Mouse (Mus musculus) stomach, postnatal 0 days (tissue): ENCODE data around the gene Pink1. TPM values are rescaled to one million over a fixed set of nuclear protein-coding genes. Genes with fewer than 3 reads are reported as not detected.

Experiments used
- ATAC-seq: fragments of 200-750 bp; cut with Nextera tagmentation; 2 replicates; pipeline ENCODE4 v1.8.0; 2017; ENCODE audit not compliant: low FRiP score, low TSS enrichment
- DNase-seq: peaks from one replicate; pipeline ENCODE4 v3.0.0-alpha.2; 2016; ENCODE audit warnings: low spot score
- H3K27ac ChIP-seq: fragments of 300-500 bp; sonication (generic); replicated peaks from 2 replicates; pipeline ENCODE4 v1.5.1; 2014; ENCODE audit warnings: mild to moderate bottlenecking, control low read depth
- H3K27me3 ChIP-seq: fragments of 300-500 bp; sonication (generic); 2 replicates; pipeline ENCODE4 v1.6.1; 2014; ENCODE audit warnings: low read length; ENCODE audit not compliant: control insufficient read depth, insufficient read depth
- H3K36me3 ChIP-seq: fragments of 300-500 bp; sonication (generic); 2 replicates; pipeline ENCODE4 v1.6.1; 2014; ENCODE audit warnings: low read length, mixed read lengths; ENCODE audit not compliant: control insufficient read depth, insufficient read depth
- H3K4me1 ChIP-seq: fragments of 300-500 bp; sonication (generic); replicated peaks from 2 replicates; pipeline ENCODE4 v1.6.1; 2014; ENCODE audit warnings: antibody characterized with exemption; ENCODE audit not compliant: control insufficient read depth, insufficient read depth
- H3K4me2 ChIP-seq: fragments of 300-500 bp; sonication (generic); replicated peaks from 2 replicates; pipeline ENCODE4 v1.6.1; 2014; ENCODE audit warnings: low read depth, mild to moderate bottlenecking, control low read depth, moderate library complexity
- H3K4me3 ChIP-seq: fragments of 300-500 bp; sonication (generic); 2 replicates; pipeline ENCODE4 v1.5.1; 2014; ENCODE audit warnings: low read depth, low read length, control low read depth
- H3K9ac ChIP-seq: fragments of 300-500 bp; sonication (generic); 2 replicates; pipeline ENCODE4 v1.6.1; 2014; ENCODE audit warnings: mild to moderate bottlenecking, low read length, control low read depth, mixed read lengths
- H3K9me3 ChIP-seq: fragments of 300-500 bp; sonication (generic); 2 replicates; pipeline ENCODE4 v1.6.1; 2016; ENCODE audit warnings: low read length; ENCODE audit not compliant: control insufficient read depth
- CTCF ChIP-seq: IDR thresholded peaks from 2 replicates; pipeline ENCODE4 v1.5.1; 2016; ENCODE audit warnings: antibody characterized with exemption, low read depth, mild to moderate bottlenecking, moderate library complexity
- EP300 ChIP-seq: optimal IDR thresholded peaks from 2 replicates; pipeline ENCODE3; 2016; ENCODE audit warnings: antibody characterized with exemption
- WGBS: fragments of 180-500 bp; shearing (Covaris S2); extraction: QIAGEN DNeasy Blood & Tissue Kit; methylation state at CpG from one replicate; pipeline ENCODE4 v1.1.7; 2014; 5-methylcytosine and 5-hydroxymethylcytosine counted together
- polyA plus RNA-seq: library from polyadenylated mRNA; unstranded; fragments of >200 nt; fragmentation: Nextera tagmentation; extraction: Ambion mirVana; gene quantifications from 2 replicates; pipeline ENCODE4 v1.2.1, GENCODE M21; 2015

Gene Pink1
- polyA plus RNA-seq, 1 experiment from 2014 or later, result 62.1 TPM

DNA sequence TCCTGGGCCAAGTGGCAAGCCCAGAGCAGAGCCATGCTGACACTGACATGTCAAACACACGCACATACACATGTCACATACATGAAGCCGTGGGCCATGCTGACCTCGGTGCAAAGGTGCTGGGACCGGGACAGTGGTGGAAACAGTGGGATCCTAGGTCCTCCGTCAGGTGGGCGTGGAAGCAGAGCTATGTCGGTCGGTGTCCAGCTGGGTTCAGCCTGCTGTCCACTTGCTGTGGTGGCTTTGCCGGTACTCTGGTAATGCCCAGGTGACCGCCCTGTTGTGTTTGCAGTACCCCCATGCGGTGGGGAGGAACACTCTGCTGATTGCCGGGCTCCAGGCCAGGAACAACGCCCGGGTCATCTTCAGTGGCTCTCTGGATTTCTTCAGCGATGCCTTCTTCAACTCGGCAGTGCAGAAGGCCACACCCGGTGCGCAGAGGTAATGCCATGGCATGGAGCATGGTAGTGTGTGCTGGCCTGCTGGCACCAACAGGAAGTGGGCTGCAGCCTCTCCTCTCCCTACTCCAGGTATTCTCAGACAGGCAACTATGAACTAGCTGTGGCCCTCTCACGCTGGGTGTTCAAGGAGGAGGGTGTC is 15.7 kb downstream of the Pink1 start:
- Histone ChIP-seq H3K4me2 (no peak overlapping the region), H3K27me3 (no peaks in the 10 kb centered on the region), H3K9ac (no peak overlapping the region), H3K9me3 (no peaks in the 10 kb centered on the region), H3K4me3 (no peak overlapping the region), H3K27ac (no peak overlapping the region), H3K4me1 (no peaks in the 10 kb centered on the region), H3K36me3 (peaks cover 33% of the 10 kb centered on the region)
- TF ChIP-seq EP300 (no peak), CTCF (no peak)
- 90% methylated on average over 19 of the region's 19 CpGs for WGBS
- no peak for DNase-seq
- no peak for ATAC-seq

DNA sequence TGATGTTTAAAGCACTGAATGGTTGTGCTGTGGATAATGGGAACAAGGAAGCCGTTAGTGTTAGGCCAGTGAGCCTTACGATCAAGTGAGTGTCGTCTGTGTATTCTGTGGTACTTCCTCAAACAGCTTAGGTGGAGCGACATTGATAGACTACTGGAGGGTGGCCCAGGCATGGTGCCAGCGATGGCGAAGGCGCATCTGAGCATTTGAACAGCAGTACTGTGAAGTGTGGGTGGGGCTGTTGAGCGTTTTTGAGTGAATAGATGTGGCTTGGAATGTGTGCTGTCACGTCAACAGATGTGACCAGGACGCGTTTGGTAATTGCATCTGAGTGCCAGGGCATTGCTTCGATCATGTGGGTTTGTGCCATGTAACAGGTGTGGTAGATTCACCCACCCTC is 18.4 kb downstream of the Pink1 start:
- no peak for ATAC-seq
- WGBS, result 76% methylated on average over 12 of the region's 12 CpGs
- H3K36me3 ChIP-seq, result peaks cover 21% of the 10 kb centered on the region

GRCm38 (mm10) chr4:138307025-138307424 is 19.1 kb downstream of the Pink1 start:
- Histone ChIP-seq H3K27me3 (no peaks in the 10 kb centered on the region), H3K4me1 (0 out of 2 replicates have a peak, but pooled peaks cover 4% of the 10 kb centered on the region), H3K36me3 (peaks cover 17% of the 10 kb centered on the region), H3K4me2 (no peak overlapping the region), H3K9me3 (no peaks in the 10 kb centered on the region), H3K9ac (no peak overlapping the region), H3K4me3 (no peak overlapping the region), H3K27ac (no peak overlapping the region)
- TF ChIP-seq EP300 (no peak), CTCF (no peak)
- no peak for ATAC-seq
- WGBS, result 88% methylated on average over 3 of the region's 3 CpGs
- DNase-seq, result no peak

More for the DNA sequence above, 18.4 kb downstream of the Pink1 start:
- H3K9me3 ChIP-seq, result no peaks in the 10 kb centered on the region
- no peak overlapping the region for H3K4me3 ChIP-seq
- no peak overlapping the region for H3K4me2 ChIP-seq
- no peaks in the 10 kb centered on the region for H3K27me3 ChIP-seq
- DNase-seq, result no peak
- no peak overlapping the region for H3K9ac ChIP-seq
- no peak overlapping the region for H3K27ac ChIP-seq
- TF ChIP-seq EP300 (no peak), CTCF (no peak)
- 0 out of 2 replicates have a peak, but pooled peaks cover 4% of the 10 kb centered on the region for H3K4me1 ChIP-seq

DNA sequence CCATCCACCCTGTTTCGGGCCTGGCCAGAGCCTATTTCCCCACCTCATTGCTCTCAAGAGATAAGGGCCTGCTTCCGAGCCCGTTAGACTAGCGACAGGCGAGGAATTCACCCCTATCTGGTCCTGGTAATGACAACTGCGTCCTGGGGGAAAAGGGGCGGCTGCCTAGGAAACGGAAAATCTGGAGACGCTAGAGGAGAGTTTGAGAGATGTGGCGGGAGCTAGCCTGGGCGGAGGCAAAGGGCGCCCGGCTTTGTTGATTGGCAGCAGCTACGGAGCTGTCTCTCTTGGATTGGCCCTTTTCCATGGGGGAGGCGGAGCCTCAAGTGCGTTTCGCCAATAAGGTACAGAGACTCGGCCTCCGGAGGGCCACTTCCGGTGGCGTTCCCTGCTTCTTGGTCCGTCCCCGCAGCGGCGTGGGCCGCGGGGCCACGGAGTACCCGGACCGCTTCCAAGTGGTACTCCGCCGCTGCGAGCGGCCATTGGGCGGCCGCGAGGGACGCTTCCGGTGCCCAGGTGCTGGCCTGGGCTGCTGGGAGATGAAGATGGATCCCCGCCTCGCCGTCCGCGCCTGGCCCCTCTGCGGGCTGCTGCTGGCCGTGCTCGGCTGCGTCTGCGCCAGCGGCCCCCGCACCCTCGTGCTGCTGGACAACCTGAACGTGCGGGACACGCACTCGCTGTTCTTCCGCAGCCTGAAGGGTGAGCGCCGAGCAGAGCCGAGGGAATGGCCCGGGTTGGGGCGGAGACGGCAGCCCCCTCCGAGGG is 21.6 kb downstream of the Pink1 start, which contains the start of gene Ddost:
Gene Ddost, plus strand, starts transcription at position 391 of the 765 bp plus-strand sequence.
- WGBS, result under 1% methylated on average over 64 of the region's 64 CpGs
- Histone ChIP-seq H3K27me3 (no peaks in the 10 kb centered on the region), H3K27ac (peak within 1 kb of the TSS; percentile 71)

GRCm38 (mm10) chr4:138303742-138304141 is 22.4 kb downstream of the Pink1 start:
- Histone ChIP-seq H3K9ac (peak overlapping the region; percentile 68), H3K27me3 (no peaks in the 10 kb centered on the region), H3K4me3 (peak overlapping the region; percentile 53), H3K4me2 (peak overlapping the region; percentile 67), H3K4me1 (0 out of 2 replicates have a peak, but pooled peaks cover 4% of the 10 kb centered on the region), H3K9me3 (no peaks in the 10 kb centered on the region), H3K27ac (no peak overlapping the region), H3K36me3 (no peaks in the 10 kb centered on the region)
- ATAC-seq, result no peak
- 6% methylated on average over 18 of the region's 18 CpGs for WGBS
- TF ChIP-seq CTCF, result no peak
- TF ChIP-seq EP300, result no peak
- DNase-seq, result no peak

More for the DNA sequence above, 21.6 kb downstream of the Pink1 start, which contains the start of gene Ddost:
- ATAC-seq (peak; percentile 98), DNase-seq (peak; percentile 98)
- 0 out of 2 replicates have a peak, but pooled peaks cover 4% of the 10 kb centered on the region for H3K4me1 ChIP-seq
- TF ChIP-seq EP300 (no peak), CTCF (no peak; the same call in 1 of the 2 replicates)
- no peaks in the 10 kb centered on the region for H3K9me3 ChIP-seq
- H3K36me3 ChIP-seq, result peaks cover 2% of the 10 kb centered on the region; the same call in 1 of the 2 replicates
- peak within 1 kb of the TSS; percentile 89 for H3K9ac ChIP-seq
- H3K4me2 ChIP-seq, result peak within 1 kb of the TSS; percentile 67
- H3K4me3 ChIP-seq, result peak within 1 kb of the TSS; percentile 89
